Mouse (Mus musculus) C2C12 (cell line): ENCODE measurements around the gene Olfr1564.
"Not testable (repeated sequence)": the region's sequence is repeated elsewhere in the genome, so short reads cannot be mapped to it uniquely, and the experiment has no call there.

Experiments
- CEBPB ChIP-seq: IDR thresholded peaks from one replicate; pipeline ENCODE4 v1.6.1; 2011; ENCODE audit warnings: low read depth, mild to moderate bottlenecking, control low read depth, moderate library complexity
- CTCF ChIP-seq: IDR thresholded peaks from one replicate; pipeline ENCODE4 v1.5.1; 2011; ENCODE audit not compliant: control insufficient read depth, insufficient read depth, insufficient read length
- MAX ChIP-seq: IDR thresholded peaks from one replicate; pipeline ENCODE4 v1.6.1; 2011; ENCODE audit warnings: mild to moderate bottlenecking, control low read depth

DNA sequence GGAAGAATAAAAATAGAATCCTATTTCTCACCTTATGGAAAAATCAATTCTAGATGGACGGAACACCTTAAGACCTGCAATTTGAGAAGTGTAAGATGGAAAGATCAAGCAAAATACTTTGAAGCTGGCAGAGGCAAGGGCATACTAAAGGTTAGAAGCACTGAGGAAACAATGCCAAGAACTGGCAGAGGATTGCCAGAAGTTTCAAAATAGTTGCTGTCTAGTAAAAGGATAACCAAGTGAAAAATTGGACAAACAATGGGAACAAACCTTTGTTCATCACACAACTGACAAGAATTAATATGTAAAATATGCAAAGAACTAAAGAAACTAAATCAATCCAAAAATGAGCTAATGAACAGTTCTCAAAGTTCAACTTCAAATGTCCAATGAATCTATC is 15.2 kb upstream of the Olfr1564 start:
- TF ChIP-seq CTCF, MAX, CEBPB: not testable (repeated sequence)
